Mouse (Mus musculus): ENCODE measurements around the gene Ncapd3. TPM values are rescaled to one million over a fixed set of nuclear protein-coding genes. Genes with fewer than 3 reads are reported as not detected.

The Ncapd3 gene
- polyA plus RNA-seq, 1 experiment from 2014 or later = 24.9 TPM

GRCm38 (mm10) chr9:27005231-27005630 lies 24.7 kb upstream of the Ncapd3 start:
- H3K27me3 ChIP-seq (replicated peaks) = no peaks in the 10 kb centered on the region
- no peak for ATAC-seq (ENCODE audit: insufficient read depth, low FRiP score, low read depth)
- no peak overlapping the region for H3K4me2 ChIP-seq
- WGBS = 86% methylated on average over 3 of the region's 3 CpGs
- H3K4me1 ChIP-seq = peaks cover 8% of the 10 kb centered on the region
- H3K27ac ChIP-seq = no peak overlapping the region
- H3K4me3 ChIP-seq (replicated peaks) = no peak overlapping the region
- peaks cover 45% of the 10 kb centered on the region for H3K36me3 ChIP-seq
- H3K9ac ChIP-seq = no peak overlapping the region
- no peaks in the 10 kb centered on the region for H3K9me3 ChIP-seq

- Histone ChIP-seq H3K4me3 (replicated peaks) (no peak overlapping the region), H3K36me3 (peaks cover 51% of the 10 kb centered on the region), H3K9ac (no peak overlapping the region), H3K4me1 (peaks cover 2% of the 10 kb centered on the region), H3K27ac (no peak overlapping the region), H3K9me3 (no peaks in the 10 kb centered on the region), H3K4me2 (no peak overlapping the region), H3K27me3 (replicated peaks) (no peaks in the 10 kb centered on the region)
- WGBS = 81% methylated on average over 1 of the region's 1 CpGs
- no peak for ATAC-seq (ENCODE audit: insufficient read depth, low FRiP score, low read depth)
Measured at GRCm38 (mm10) chr9:27005933-27006332, 24.0 kb upstream of the Ncapd3 start.

GRCm38 (mm10) chr9:27006866-27007265 lies 23.1 kb upstream of the Ncapd3 start:
- Histone ChIP-seq H3K9ac (no peak overlapping the region), H3K36me3 (peaks cover 51% of the 10 kb centered on the region), H3K4me2 (no peak overlapping the region), H3K4me3 (replicated peaks) (no peak overlapping the region), H3K4me1 (no peaks in the 10 kb centered on the region), H3K27ac (no peak overlapping the region), H3K27me3 (replicated peaks) (no peaks in the 10 kb centered on the region), H3K9me3 (no peaks in the 10 kb centered on the region)
- no peak for ATAC-seq (ENCODE audit: insufficient read depth, low FRiP score, low read depth)
- 87% methylated on average over 5 of the region's 5 CpGs for WGBS

DNA sequence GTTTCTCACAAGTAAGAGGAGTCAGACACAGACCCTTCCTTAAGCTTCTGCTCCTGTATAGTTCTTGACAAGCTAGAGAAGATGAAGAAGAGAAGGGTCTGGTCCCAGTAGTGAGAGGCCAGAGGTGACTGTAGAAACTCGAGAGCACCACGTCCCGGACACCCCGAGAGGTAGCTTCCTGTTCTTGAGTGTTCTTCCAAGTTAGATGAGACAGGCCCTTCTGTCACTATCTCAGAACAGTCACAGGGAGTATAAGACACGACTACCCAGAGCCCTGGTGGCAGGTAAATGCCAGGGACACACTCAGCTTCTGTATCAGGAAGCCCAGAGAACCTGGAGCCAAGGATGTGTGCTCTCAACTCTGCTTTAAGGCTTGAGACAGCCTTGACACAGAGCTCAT lies 20.7 kb upstream of the Ncapd3 start:
- Histone ChIP-seq H3K4me3 (replicated peaks) (no peak overlapping the region), H3K4me1 (no peaks in the 10 kb centered on the region), H3K27me3 (replicated peaks) (no peaks in the 10 kb centered on the region), H3K27ac (no peak overlapping the region), H3K9ac (no peak overlapping the region), H3K9me3 (no peaks in the 10 kb centered on the region), H3K36me3 (peaks cover 49% of the 10 kb centered on the region), H3K4me2 (no peak overlapping the region)
- WGBS = 76% methylated on average over 5 of the region's 5 CpGs
- no peak for ATAC-seq (ENCODE audit: insufficient read depth, low FRiP score, low read depth)

GRCm38 (mm10) chr9:27011572-27011971 lies 18.4 kb upstream of the Ncapd3 start:
- Histone ChIP-seq H3K4me2 (no peak overlapping the region), H3K9ac (no peak overlapping the region), H3K27ac (no peak overlapping the region), H3K4me3 (replicated peaks) (no peak overlapping the region), H3K4me1 (no peaks in the 10 kb centered on the region), H3K9me3 (no peaks in the 10 kb centered on the region), H3K36me3 (peaks cover 53% of the 10 kb centered on the region), H3K27me3 (replicated peaks) (no peaks in the 10 kb centered on the region)
- ATAC-seq (ENCODE audit: insufficient read depth, low FRiP score, low read depth) = no peak
- 86% methylated on average over 4 of the region's 4 CpGs for WGBS

DNA sequence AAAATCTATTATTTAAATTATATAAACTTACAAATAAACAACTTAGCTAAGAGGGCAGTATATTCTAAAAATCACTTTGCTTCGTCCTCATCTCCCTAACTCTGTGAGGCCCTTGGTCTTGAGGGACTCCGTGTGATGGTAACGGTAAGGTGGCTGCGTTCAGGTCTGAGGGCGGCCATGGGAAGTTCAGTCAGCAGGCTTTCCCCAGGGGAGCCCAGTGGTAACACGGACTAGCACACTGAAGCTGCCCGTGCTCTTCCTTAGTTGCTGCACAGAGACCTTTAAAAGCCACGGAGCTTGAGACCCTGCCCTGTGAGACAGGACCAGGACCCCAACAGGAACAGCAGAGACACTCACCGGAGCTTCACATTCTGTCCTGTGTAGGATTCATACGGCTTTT lies 11.0 kb upstream of the Ncapd3 start:
- Histone ChIP-seq H3K9ac (no peak overlapping the region), H3K4me2 (no peak overlapping the region), H3K36me3 (peaks cover 24% of the 10 kb centered on the region), H3K27ac (no peak overlapping the region), H3K4me1 (peaks cover 3% of the 10 kb centered on the region; the same call in 1 of the 2 replicates), H3K9me3 (no peaks in the 10 kb centered on the region), H3K27me3 (replicated peaks) (no peaks in the 10 kb centered on the region), H3K4me3 (replicated peaks) (no peak overlapping the region)
- 94% methylated on average over 10 of the region's 10 CpGs for WGBS
- ATAC-seq (ENCODE audit: insufficient read depth, low FRiP score, low read depth) = no peak

- H3K27me3 ChIP-seq (replicated peaks) = no peaks in the 10 kb centered on the region
- H3K4me1 ChIP-seq = peaks cover 15% of the 10 kb centered on the region; the same call in 1 of the 2 replicates
- no peak overlapping the region for H3K27ac ChIP-seq
- no peak overlapping the region for H3K4me2 ChIP-seq
- no peak overlapping the region for H3K9ac ChIP-seq
- ATAC-seq (ENCODE audit: insufficient read depth, low FRiP score, low read depth) = no peak
- no peak overlapping the region for H3K4me3 ChIP-seq (replicated peaks)
- peaks cover 5% of the 10 kb centered on the region; the same call in 1 of the 2 replicates for H3K36me3 ChIP-seq
- H3K9me3 ChIP-seq = no peaks in the 10 kb centered on the region
- 77% methylated on average over 4 of the region's 4 CpGs for WGBS
Measured at GRCm38 (mm10) chr9:27023681-27024080, 6.3 kb upstream of the Ncapd3 start.

GRCm38 (mm10) chr9:27026708-27027107 lies 3.3 kb upstream of the Ncapd3 start:
- Histone ChIP-seq H3K4me1 (peaks cover 19% of the 10 kb centered on the region), H3K36me3 (no peaks in the 10 kb centered on the region), H3K27ac (no peak overlapping the region), H3K4me2 (no peak overlapping the region), H3K9me3 (no peaks in the 10 kb centered on the region), H3K9ac (no peak overlapping the region), H3K27me3 (replicated peaks) (no peaks in the 10 kb centered on the region), H3K4me3 (replicated peaks) (no peak overlapping the region)
- WGBS = 62% methylated on average over 1 of the region's 1 CpGs
- ATAC-seq (ENCODE audit: insufficient read depth, low FRiP score, low read depth) = no peak

- peak overlapping the region; percentile 84 for H3K4me2 ChIP-seq
- H3K9ac ChIP-seq = peak overlapping the region; percentile 93
- no peaks in the 10 kb centered on the region for H3K36me3 ChIP-seq
- no peaks in the 10 kb centered on the region for H3K9me3 ChIP-seq
- no peaks in the 10 kb centered on the region for H3K27me3 ChIP-seq (replicated peaks)
- under 1% methylated on average over 50 of the region's 52 CpGs for WGBS
- H3K4me3 ChIP-seq (replicated peaks) = peak overlapping the region; percentile 99
- H3K4me1 ChIP-seq = peaks cover 20% of the 10 kb centered on the region
- peak overlapping the region; percentile 95 for H3K27ac ChIP-seq
- ATAC-seq (ENCODE audit: insufficient read depth, low FRiP score, low read depth) = no peak; the same call in 1 of the 2 replicates
Measured at GRCm38 (mm10) chr9:27029022-27029827, 750 bp upstream of the Ncapd3 start.

- Histone ChIP-seq H3K4me1 (peaks cover 20% of the 10 kb centered on the region), H3K27ac (peak overlapping the region; percentile 95; the same call in 1 of the 2 replicates), H3K9me3 (no peaks in the 10 kb centered on the region), H3K9ac (peak overlapping the region; percentile 50; the same call in 1 of the 2 replicates), H3K4me2 (peak overlapping the region; percentile 72), H3K27me3 (replicated peaks) (no peaks in the 10 kb centered on the region), H3K36me3 (no peaks in the 10 kb centered on the region), H3K4me3 (replicated peaks) (peak overlapping the region; percentile 99)
- peak; percentile 19 for ATAC-seq (ENCODE audit: insufficient read depth, low FRiP score, low read depth)
- under 1% methylated on average over 17 of the region's 17 CpGs for WGBS
Measured at GRCm38 (mm10) chr9:27030763-27031100, 757 bp downstream of the Ncapd3 start.

DNA sequence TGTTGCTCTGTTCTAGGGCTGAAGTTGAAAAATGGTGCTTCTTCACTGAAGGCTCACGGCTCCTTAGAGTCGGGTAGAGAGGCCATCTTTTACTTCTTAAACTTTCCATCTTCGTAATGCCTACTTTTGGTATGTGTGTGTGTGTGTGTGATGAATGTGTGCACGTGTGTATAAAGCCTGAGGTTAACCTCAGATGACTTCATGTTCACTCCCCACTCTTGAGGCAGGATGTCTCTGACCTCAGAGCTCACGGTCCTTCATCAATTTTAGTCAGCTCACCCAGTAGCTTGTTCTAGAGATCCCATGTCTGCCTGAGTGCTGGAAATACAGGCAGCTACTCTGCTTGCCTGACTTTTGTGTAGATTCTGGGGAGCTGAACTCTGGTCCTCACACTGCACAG lies 13.9 kb downstream of the Ncapd3 start:
- no peak overlapping the region for H3K9ac ChIP-seq
- H3K4me2 ChIP-seq = no peak overlapping the region
- H3K27ac ChIP-seq = no peak overlapping the region
- peaks cover 34% of the 10 kb centered on the region for H3K36me3 ChIP-seq
- no peaks in the 10 kb centered on the region for H3K27me3 ChIP-seq (replicated peaks)
- no peak overlapping the region for H3K4me3 ChIP-seq (replicated peaks)
- H3K4me1 ChIP-seq = no peaks in the 10 kb centered on the region
- no peaks in the 10 kb centered on the region for H3K9me3 ChIP-seq
- 81% methylated on average over 5 of the region's 5 CpGs for WGBS
- ATAC-seq (ENCODE audit: insufficient read depth, low FRiP score, low read depth) = no peak

DNA sequence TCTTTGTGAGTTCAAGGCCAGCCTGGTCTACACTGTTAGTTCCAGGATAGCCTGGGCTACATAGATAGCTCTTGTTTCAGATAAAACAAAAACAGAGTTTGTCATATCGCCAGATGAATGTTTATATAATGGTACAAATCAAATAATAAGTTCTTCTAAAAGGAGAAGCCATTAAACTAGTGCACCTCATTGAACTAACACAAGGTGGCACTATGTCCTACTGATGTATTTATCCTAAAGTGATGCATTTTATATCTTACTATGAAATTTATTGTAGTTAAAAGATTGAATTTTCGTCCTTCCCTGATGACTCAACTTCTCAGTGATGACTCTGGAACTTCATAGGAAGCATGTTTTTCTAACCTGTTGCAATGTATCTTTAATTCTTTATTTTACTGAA lies 19.5 kb downstream of the Ncapd3 start:
- Histone ChIP-seq H3K27me3 (replicated peaks) (no peaks in the 10 kb centered on the region), H3K9me3 (no peaks in the 10 kb centered on the region), H3K27ac (no peak overlapping the region), H3K9ac (no peak overlapping the region), H3K4me2 (no peak overlapping the region), H3K36me3 (peaks cover 19% of the 10 kb centered on the region), H3K4me3 (replicated peaks) (no peak overlapping the region), H3K4me1 (no peaks in the 10 kb centered on the region)
- ATAC-seq (ENCODE audit: insufficient read depth, low FRiP score, low read depth) = no peak
- WGBS = 83% methylated on average over 2 of the region's 2 CpGs
